Mouse (Mus musculus): ENCODE results near the gene Krtap13.
"Not testable (repeated sequence)": the region's sequence is repeated elsewhere in the genome, so short reads cannot be mapped to it uniquely, and the experiment has no call there.

Gene Krtap13

DNA sequence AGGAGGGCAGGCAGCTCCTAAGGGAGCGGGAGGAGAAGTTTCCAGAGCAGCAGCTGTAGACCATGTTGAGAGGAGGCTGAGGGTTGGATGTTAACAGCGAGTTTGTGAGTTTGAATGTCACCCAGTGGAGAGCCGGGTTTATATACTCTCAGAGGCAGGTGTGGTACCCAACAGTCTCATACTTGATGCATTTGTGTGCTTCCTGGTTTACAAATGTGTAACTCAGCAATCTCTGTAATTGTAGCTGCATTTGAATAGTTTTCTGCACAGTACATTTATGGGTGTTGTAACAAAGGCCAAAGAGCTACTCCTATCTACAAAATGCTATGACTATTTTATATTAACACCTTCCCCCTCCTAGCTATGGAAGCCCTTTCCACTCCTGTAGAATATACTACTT, at the start of gene Krtap13:
Krtap13 (minus strand) TSS at position 101 of the 400 bp plus-strand sequence.
- DNase-seq (ENCODE audit: low read depth, low spot score): not testable (repeated sequence)

DNA sequence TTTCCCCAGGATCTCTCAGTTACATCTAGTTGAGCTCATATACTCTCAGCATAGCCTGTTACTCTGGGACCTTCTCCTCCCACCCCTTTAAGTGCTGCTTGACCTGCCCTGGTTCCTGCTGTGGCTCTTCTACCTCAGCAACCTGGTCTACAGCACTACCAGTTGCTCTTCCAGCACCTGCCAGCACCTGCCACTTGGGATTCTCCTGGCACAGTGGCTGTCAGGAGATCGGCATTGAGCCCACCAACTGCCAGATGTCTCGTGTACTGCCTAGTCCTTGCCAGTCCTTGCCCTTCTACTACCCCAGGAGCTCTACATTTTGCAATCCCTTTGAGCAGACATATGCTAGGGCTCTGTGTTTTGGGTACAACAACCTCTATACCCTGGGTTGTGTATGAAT, 35.4 kb upstream of the Krtap13 start:
- no peak for DNase-seq (ENCODE audit: low read depth, low spot score)

DNA sequence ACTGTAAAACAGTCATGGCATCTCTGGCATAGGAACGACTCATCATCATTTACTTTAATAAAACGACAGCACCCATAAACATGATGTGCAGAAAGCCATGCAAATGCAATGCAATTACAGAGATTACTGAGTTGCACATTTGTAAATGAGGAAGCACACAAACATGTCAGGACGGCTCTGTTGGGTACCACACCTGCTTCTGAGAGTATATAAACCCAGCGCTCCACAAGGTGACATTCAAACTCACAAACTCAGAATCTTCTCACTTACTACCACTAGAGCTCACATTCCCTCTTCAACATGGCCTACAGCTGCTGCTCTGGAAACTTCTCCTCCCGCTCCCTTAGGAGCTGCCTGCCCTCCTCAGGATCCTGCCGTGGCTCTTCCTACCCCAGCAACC, 26.2 kb upstream of the Krtap13 start, which contains the start of gene Gm5965:
Gm5965 (plus strand) TSS at position 301 of the 400 bp plus-strand sequence.
- no peak for DNase-seq (ENCODE audit: low read depth, low spot score)

DNA sequence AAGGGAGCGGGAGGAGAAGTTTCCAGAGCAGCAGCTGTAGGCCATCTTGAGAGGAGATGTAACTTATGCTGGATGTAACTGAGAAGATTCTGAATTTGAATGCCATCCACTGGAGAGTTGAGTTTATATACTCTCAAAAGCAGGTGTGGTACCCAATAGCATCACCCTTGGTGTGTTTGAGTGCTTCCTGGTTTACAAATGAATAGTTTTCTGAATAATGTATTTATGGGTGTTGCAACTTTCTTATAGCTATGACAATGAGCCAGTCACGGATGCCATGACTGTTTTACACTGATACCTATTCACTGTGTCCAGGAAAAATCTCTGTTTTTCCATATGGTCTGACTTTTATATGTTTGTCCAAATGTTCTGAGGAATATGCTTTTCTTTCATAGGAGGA, 22.7 kb upstream of the Krtap13 start, which contains the start of gene 2310057N15Rik:
2310057N15Rik (minus strand) TSS at position 101 of the 400 bp plus-strand sequence.
- DNase-seq (ENCODE audit: low read depth, low spot score): no peak

DNA sequence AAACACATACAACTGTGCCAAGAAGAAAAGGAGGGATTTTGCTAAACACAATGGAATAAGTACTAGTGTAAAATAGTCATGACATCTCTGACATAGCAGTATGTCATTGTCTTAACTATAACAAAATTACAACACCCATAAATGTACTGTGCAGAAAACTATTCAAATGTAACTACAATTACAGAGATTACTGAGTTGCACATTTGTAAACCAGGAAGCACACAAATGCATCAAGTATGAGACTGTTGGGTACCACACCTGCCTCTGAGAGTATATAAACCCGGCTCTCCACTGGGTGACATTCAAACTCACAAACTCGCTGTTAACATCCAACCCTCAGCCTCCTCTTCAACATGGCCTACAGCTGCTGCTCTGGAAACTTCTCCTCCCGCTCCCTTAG, 7.1 kb upstream of the Krtap13 start, which contains the start of gene 2310034C09Rik:
2310034C09Rik (plus strand) TSS at position 301 of the 400 bp plus-strand sequence.
- not testable (repeated sequence) for DNase-seq (ENCODE audit: low read depth, low spot score)

DNA sequence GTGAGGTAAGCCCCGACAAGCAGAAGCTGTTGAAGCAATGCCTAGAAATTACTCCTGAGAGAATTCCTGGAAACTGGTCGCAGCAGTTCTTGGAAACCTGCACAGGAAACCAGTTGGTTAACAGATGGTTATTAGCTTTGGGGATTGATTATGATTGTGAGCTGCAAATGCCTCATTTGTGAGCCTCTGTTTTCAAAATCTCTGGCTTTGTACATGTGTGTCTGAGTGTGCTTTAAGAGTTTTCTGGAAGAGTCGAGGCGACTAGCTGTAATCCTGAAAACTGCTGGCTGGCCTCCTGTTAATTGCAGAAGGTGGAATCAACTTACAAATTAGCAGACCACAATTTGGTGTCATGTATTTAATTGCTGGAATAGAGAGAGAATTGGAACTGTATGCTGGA, 3.5 kb downstream of the Krtap13 start:
- no peak for DNase-seq (ENCODE audit: low read depth, low spot score)

DNA sequence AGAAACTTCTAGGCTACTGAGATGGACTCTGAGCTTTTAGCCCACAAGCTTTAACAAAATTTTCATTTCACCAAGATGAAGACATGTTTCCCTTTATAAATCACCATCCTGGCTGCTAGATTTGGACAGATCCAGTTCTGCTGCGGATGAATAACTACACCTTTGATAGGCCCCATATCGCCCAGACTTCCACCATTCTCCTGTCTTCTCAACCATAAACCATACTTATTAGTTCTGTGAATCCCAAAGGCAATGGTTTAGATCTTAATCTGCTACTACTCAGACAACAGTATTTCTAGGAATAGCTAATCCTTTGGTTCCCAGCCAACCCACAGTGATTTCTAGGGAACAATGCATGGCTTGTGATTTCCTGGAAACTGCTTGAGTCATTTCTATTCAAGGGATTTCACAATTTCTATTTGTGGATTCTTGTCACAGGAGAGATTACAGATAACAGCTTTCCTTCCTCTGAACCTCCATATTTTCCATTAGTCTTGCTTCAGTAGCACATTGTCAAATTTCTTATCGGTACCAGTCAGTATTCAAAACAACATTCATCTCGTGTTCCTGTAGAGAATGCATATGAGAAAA, 6.6 kb downstream of the Krtap13 start:
- DNase-seq (ENCODE audit: low read depth, low spot score): no peak

DNA sequence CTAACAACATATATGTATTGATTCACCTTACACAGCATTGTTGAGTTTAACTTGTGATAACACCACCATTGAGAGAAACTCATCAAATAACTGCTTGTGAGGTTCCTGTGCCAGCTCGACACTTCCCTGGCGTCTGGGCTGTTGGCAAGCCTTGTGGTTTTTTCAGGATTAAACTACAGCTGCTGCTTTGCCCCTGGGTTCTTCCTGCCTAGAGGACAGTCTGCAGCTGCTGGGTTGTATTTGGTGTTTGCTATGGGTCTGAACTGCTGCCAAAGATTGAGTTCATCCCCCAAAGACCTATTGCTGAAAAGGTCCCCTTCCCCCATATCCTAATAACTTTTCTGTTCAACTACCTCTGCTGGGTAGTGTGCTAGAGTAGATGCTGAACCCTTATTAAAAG, 16.0 kb downstream of the Krtap13 start:
- DNase-seq (ENCODE audit: low read depth, low spot score): no peak

DNA sequence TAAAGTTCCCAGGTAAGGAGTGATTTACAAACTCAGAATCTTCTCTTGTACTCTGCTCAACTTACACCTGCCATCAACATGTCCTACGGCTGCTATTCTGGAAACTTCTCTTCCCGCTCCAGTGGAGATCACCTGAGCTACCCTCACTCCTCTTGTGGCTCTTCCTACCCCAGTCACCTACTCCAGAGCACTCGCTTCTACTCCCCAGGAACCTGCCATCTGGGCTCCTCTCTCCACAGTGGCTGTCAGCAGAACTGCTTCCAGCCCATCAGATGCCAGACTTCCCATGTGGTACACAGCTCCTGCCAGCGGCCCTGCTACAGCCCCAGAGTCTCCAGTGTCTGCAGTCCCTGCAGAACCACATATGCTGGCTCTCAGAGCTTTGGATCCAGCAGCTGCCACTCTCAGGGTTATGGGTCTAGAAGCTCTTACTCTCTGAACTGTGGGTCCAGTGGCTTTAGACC, 22.6 kb downstream of the Krtap13 start, which contains the start of gene Krtap13-1:
Krtap13-1 (plus strand) TSS at position 51 of the 464 bp plus-strand sequence.
- DNase-seq (ENCODE audit: low read depth, low spot score): no peak

DNA sequence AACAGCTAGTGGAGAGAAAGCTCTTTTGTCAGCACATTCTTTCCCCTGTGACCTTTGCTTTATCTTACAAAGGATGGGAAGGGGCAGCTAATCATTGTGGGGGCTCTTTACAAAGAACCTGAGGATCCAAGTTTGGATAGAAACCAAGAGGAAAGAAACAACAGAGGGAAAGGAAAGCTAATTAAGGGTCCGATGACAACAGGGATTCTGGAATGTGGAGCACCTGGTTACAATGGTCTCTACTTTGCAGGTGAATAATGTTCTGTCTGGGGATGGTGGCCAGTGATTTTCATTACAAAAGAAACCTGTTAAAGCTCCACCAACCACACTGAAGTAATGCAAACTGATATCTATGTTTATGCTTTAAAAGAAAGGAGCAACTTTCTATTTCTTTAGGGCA, 31.4 kb downstream of the Krtap13 start:
- no peak for DNase-seq (ENCODE audit: low read depth, low spot score)

DNA sequence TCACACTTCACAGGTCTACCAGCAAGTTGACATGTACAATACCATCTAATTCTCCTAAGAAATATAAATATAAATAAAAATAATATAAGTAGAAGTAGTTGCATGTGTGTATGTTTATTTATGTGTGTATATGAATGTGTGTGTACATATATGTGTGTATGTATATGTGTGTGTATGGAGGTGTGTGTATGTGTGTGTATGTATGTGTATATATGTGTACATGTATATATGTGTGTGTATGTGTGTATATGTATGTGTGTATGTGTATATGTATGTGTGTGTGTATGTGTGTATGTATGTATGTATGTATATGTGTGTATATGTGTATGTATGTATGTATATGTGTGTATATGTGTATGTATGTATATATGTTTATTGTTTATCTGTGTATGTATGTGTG, 34.9 kb downstream of the Krtap13 start:
- DNase-seq (ENCODE audit: low read depth, low spot score): no peak

DNA sequence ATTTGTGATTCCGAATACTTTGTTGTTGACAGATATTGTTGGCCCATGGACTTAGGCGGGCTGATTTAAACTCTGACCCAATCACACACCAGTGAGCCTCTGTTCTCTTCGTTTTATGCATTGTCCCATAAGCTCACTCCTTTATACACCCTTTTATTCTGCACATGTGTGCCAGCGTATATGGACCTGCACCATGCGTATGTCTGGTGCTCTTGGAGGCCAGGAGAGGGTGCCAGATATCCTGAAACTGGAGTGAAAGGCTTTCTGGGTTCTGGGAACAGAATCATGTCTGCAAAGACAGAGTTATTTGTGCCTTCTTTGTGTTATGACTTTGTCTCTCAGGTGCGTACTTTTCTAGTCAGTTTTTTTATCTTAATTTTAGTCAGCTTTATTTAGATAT, 40.2 kb downstream of the Krtap13 start:
- no peak for DNase-seq (ENCODE audit: low read depth, low spot score)

DNA sequence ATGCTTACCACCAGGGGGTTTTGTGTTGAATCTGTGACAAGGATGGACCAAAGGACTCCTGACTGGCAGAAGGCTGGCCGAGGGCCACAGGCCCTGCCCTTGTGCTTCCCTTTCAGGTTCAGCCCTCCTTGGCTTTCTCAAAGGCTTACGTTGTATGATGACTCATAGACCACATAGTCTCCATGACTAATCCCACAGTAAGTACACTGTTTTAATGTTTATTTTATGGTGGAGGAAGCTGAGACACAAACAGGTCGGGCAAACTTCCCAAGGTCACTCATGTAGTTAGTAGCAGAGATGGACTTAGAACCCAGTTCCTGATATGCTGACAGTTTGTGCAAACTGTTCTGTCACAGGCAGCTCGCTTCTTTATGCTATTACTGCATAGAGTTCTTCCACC, 40.7 kb downstream of the Krtap13 start:
- DNase-seq (ENCODE audit: low read depth, low spot score): no peak

DNA sequence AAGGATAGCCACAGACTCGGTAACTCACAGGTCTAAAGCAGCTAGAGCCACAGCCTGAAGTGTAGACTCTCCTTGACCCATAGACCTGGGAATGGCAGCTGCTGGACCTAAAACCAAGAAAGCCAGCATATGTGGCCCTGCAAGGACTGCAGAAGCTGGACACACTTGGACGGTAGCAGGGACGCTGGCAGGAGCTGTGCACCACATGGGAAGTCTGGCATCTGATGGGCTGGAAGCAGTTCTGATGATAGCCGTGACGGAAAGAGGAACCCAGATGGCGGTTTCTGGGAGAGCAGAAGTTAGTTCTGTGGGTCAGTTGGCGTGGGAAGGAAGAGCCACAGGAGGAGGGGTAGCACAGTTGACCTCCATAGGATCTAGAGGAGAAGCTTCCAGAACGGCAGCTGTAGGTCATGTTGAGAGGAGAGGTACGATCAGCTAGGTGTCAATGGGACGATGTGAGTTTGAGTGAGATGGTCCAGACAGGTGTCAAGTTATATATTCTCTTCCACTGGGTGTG, 43.9 kb downstream of the Krtap13 start, which contains the start of gene 2310061N02Rik:
2310061N02Rik (minus strand) TSS at position 467 of the 517 bp plus-strand sequence.
- DNase-seq (ENCODE audit: low read depth, low spot score): no peak

DNA sequence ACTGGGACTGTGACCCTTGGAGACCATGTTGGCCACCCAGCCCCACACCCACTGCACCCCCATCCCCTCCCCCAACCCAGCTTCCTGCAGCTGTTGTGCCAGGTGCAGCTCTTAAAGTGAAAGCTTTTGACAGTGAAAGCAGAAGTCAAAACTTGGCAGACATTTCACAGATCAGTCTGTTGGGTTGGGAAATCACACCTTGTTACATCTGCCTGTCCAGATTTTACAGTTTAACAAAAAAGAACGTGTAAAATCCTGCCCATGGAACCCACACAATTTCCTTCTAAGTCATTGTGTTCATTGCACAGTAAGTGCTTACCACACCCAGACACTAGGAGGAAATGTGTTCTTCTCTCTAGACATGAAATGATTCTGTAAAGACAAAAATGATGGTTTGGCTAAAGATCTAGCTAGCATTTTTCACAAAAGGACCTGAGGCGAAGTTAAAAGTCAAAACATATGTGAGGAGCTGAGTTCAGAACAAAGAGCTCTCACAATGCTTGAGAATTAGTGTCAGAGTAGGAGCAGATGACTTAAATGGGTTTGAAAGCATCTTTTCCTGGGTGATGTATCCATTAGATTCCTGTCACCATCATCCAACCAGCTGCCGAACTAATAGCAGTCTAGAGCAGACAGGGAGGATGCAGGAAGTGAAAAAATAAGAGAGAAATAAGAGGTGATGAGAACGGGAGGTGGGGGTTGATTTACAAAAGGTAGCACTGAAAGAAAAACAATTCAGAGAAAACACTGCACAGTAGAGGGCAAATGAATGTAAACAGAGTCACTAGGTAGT, 50.2 kb downstream of the Krtap13 start:
- no peak for DNase-seq (ENCODE audit: low read depth, low spot score)

Measured in retina, postnatal 7 days (tissue).